Mouse (Mus musculus): Measurements from ENCODE around the gene Kcnt1.
A peak's percentile ranks its signal among the peaks of the same experiment; 100 is the strongest.

Kcnt1 gene

DNA sequence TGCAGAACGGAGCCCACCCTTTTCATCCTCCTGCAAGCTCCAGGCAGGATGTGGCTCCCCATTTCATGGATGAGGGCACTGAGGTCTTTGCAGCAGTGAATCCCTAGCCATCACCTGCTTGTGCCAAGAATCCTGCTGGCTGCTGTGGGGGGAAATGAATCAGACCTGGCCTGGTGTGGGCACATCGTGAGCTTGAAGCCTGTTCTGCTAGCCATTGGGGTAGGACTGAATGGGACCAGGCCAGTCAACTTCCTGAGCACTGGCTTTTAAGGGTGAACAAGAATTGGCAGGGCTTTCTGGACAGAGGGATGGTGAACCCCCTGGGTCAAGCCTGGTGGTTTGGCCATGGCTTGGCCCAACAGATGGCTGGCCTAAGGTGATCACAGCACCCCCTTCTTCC, 15.0 kb downstream of the Kcnt1 start:
- DNase-seq (ENCODE audit: low spot score): no peak

DNA sequence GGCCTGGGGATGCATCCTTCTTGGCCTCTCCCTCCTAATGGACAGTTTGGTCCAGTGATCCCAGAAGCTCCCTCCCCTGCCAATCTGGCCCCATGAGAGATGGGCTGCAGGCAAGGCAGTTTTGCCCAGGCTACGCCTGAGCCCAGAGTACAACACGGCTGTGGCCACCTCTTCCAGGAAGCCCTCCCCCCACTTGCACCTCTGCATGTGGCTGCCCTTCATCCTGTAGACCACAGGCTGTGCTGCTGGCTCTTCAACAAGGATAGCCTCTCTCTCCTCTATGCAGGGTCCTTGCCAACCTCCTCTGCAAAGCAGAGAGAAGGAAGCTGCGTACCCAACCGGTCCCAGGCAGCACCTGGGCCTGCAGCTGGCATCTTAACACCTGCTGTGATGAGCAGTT, 15.5 kb downstream of the Kcnt1 start:
- DNase-seq (ENCODE audit: low spot score): no peak

DNA sequence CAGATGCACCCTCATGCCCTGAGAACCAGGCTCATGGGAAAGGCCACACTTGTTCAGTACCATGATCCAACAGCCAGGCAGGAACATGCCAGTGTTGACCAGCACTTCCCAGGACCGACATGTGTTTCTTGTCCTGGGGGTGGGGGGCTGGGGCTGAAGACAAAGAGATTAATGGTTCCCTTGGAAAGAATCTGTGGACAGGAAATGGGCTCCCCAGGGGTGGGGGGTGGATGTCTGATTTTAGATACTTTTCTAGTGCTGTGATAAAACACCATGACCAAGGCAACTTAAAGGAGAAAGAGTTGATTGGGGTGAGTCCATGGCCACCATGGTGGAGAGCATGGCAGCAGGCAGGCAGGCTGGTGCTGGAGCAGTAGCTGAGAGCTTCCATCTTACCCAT, 18.7 kb downstream of the Kcnt1 start:
- DNase-seq (ENCODE audit: low spot score): no peak

DNA sequence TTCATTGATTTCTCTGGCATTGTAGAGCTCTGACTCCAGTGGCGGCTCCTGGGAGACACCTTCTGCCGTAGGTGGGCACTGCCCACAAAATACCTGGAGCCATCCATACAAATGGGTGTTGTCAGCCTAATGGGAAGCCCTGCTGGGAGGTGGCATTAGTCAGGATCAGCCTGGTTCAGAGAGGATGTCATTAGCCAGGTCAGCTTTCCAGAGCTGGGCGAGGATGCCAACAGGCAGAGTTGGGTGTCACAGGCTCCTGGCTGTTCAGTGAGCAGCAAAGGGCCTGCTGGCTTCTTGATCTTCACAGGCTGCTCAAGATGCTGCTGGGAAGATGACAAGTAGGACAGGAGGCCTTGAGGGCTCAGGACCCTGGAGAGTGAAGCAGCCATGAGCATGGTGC, 21.2 kb downstream of the Kcnt1 start:
- no peak for DNase-seq (ENCODE audit: low spot score)

DNA sequence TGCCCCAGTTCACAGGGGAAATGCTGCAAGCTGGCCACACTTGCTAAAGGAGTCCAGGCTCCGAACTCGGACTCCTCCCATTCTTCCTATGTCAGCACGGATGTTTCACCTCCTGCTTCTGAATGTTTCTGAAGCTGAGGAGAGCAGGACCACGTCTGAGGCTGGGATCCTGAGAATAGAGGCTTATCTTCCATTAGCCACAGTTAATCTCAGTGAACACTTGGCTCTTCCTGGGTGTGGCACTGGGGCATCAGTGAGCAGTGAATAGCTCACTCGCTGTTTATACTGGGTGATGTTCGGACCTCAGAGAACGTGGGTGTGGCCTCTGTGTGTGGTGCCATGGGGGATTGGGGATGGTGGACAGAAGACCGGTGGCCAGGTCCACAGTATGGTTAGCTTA, 23.7 kb downstream of the Kcnt1 start:
- DNase-seq (ENCODE audit: low spot score): no peak

DNA sequence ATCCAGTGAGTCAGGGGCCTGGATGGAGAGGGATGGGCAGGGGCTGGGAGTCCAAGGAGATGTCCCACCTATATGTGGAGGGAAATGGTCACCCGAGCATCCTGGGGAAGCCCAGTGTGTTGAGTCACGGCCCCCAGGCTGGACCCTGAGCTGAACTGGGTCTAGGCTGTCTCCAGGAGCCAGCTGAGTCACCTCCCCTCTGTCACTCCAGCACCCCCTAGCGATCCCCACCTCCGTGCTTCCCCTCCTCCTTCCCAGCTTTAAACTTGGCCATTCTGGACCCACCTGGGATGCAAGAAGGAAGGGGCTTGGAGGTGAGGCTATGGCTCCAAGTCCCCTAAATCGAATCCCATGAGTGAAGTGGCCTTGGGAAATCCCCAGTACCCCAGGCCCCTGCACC, 24.6 kb downstream of the Kcnt1 start:
- DNase-seq (ENCODE audit: low spot score): no peak

DNA sequence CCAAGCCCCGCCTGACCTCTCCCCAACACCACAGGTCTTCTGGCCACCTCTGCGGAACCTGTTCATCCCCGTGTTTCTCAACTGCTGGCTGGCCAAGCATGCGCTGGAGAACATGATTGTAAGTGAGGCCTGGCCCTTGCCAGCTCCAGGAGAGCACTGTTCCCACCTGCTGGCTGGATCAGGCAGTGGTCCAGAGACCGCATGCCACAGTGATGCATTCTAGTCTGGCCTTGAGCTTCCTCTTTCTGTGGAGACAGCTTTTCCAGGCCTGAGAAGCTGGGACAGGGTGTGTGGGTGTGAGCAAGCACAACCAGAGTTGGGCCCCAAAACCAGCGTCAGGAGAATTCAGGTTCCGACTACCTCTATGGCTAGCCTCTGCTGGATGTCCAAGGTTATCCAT, 28.9 kb downstream of the Kcnt1 start:
- DNase-seq (ENCODE audit: low spot score): no peak

DNA sequence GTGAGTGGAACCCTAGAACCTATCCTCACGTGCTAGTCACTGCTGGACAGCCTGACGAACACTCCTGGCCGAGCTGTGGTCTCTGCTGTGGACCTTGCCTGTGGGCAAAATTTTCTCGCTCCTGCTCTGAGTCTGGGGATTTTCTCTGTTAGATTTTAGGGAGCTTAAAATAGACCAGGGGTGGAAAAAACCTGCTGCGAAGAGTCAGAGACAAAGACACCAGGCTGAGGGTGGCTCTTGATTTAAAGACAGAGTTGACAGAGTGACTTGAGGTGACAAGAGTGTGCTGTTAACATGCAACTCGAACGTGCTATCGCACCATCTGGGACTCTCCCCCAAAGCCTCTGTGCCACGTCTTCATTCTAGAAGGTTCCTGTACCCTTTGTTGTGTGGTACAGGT, 35.4 kb downstream of the Kcnt1 start:
- DNase-seq (ENCODE audit: low spot score): no peak

DNA sequence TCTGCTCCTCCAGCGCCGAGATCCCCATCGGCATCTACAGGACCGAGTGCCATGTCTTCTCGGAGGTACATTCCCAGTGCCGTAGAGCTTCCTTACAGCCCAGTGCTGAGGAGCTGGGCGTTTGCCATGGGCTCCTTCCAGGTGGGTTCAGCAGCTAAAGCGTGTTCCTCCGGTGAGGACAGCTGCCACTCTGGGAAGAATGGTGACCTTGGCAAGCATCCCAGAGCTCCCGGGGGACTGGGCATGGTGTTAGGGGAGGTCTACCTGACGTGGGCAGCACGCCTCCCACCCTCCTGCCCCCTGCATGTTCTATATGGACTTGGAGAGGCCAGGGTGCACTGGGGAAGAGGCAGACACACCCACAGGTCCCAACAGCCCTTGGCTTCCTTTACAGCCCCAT, 46.3 kb downstream of the Kcnt1 start:
- no peak for DNase-seq (ENCODE audit: low spot score)

DNA sequence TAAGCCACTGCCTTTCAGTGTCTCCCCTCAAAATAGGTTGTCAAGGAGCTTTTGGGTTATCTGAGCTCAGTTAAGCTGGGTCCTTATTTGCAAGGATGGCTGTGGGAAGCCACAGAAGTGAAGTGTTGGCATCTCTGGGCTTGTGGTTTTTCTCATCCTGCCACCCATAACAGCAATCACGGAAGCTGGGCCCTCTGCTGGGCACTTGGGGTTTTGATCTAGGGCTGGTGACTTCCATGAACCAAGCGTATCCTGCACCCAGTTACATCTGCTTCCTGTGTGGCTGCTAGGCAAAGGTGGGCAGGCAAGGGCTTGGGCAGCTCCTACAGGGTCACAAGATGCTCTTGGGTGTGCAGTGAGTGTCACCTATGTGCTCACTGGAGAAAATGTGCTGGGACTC, 49.7 kb downstream of the Kcnt1 start:
- no peak for DNase-seq (ENCODE audit: low spot score)

DNA sequence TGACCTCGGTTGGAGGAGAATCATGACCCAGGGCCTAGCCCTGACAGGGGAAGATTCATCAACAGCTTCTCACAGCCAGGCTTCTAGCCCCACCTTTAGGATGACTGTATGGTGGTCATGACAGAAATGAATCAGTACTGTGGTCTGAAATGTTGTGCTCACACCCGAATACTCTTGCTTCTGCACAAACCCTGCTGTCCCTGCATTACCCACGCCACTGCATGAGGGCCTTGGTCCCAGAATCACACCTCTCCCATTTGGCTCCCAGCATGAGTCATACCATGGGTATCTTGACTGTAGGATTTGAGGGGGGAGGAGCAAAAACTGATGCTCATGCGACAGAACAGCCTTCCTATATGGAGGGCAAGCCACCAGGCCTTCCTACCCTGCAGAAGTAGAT, 50.7 kb downstream of the Kcnt1 start:
- no peak for DNase-seq (ENCODE audit: low spot score)

DNA sequence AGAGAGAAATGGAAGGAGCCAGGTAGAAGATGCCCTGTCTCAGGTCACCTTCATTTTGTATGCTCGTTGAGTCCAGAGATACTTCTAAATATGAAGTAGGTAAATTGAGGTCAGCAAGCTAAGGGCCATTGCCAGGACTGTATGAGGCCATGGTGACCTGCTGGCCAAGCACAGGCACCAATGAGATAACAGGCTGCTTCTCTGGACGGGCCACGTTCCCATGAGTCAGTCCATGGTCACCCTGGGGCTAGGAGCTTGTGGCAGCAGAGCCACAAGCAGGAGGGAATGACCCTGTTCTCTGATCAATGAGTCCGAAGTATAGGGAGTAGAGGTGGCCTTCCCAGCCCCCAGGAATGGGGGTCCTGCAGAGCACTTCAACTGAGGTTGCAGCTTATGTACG, 51.3 kb downstream of the Kcnt1 start:
- no peak for DNase-seq (ENCODE audit: low spot score)

DNA sequence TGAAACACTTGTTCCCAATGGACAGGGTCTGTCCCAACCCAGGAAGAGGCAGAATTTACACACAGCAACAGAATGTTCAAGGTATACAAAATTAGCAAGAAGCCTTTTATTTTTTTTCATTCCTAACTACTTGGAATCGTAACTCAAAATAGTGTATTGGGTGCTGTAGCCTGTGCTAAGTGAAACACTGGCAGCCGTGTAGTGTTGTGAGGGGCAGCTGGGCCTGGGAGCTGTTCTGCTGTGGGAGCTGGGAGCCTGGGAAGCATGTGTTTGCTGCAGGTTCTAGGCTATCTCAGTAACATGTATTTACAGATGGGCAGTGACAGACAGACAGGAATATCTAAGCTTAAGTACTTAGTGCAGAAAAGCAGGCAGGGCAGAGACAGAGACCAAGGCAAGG, 54.9 kb downstream of the Kcnt1 start:
- DNase-seq (ENCODE audit: low spot score): no peak

DNA sequence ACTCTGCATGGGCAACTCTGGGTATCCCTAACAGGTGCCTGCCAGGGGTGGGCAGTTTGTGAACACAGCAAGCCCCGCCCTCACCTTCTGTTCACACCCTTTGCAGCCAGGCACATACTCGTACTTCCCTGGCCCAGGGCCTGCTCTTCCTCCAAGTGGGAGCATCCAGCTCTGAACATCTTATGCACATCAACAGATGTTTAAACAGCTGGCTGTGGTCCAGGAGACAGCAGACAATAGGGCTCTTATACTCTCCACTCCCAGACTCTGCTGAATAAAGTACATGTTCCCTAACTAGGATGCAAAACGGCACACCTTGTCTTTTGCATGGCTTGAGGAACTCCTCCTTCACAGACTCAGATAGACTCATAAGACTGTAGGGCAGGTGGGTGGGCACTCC, 56.4 kb downstream of the Kcnt1 start:
- no peak for DNase-seq (ENCODE audit: low spot score)

DNA sequence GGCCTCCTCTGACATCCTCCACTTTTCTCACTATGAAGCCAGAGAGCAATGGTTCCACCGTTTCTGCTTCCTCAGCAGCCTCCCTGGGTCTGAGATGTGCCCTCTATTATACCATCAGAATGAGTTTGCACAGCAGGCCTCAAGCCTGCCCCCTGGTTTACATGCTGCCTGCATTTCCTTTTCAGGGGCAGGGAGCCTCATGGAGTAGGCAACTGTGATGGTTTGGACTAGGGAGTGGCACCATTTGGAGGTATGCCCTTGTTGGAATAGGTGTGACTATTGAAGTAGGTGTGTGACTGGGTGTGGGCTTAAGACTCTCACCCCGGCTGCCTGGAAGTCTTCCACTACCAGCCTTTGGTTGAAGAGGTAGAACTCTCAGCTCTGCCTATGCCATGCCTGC, 60.3 kb downstream of the Kcnt1 start:
- DNase-seq (ENCODE audit: low spot score): no peak

DNA sequence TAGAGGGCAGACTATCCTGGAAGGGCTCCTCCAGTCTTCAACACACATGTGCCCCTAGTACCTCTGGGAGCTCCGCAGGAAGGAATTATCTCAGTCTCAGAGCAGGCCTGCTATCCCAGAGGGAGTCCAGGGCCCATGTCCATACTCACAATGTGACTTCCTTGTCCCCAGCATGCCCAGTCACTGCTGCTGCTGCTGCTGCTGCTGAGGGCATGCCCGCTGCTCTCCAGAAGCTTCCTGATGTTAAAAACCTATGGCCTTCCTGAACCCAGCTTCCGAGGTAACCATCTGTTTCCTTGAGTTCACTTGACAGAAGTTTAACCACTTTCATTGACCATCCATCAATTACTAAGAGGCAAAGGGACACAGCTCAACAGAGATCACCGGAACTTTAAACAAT, 61.4 kb downstream of the Kcnt1 start:
- DNase-seq (ENCODE audit: low spot score): no peak

DNA sequence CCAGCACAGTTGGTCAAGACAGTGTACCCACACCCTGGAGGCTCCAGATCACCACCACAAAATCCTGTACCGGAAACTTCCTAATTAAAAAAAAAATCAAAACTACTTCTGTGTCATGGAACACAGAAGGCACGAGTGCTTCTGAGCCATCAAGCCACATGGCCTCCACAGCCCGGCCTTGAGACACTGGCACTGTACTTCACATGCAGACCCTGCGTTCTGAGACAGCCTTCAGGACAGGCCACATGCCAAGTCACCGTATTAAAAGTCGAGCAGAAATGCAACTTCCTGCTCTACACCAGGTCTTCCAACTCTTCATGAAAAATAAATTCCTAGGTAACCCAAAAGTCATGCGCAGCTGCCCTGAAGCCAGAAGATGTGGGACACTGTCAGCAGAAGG, 64.3 kb downstream of the Kcnt1 start:
- no peak for DNase-seq (ENCODE audit: low spot score)

DNA sequence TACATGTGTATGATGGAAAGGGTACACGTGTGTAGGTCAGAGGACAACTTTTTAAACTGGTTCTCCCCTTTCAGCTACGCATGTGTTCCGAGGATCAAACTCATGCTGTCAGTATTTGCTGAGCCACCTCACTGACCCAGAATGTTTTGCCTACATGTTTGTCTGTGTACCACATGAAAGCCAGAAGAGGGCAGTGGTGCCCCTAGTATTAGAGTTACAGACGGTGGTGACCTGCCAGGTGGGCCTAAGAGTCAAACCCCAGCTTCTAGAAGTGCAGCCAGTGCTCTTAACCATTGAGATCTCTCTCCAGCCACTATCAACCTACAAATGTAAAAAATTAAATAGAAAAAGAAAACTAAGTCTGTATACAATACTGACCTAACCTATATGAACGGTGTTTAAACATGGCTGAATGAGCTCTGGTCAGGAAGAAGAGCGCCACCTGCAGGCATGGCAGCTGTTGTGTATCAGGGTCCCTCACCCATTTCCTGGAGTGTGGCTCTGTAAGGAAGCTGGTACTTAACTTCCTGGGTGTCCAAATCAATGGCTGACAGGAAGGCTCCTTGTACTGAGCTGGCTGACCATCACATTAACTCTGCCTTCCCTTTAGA, 67.8 kb downstream of the Kcnt1 start:
- peak; percentile 9 for DNase-seq (ENCODE audit: low spot score)

DNA sequence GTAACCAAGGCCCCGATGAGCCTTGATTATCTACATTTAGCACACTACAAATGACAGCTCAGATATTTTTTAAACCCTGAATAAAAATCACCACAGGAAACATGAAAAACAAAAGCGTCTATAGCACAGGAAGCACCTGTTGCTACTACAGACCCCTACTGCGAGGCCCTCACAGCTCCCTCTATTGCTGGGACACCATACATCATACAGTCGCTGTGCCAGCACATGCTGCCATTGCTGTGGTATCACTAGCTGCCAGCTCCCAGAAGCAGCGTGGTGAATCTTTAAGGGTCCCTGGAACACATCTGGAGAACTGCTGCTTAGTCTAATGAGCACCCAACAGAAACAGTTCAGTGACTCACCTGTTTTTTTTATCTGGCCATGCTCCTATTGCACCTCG, 77.0 kb downstream of the Kcnt1 start:
- DNase-seq (ENCODE audit: low spot score): no peak

DNA sequence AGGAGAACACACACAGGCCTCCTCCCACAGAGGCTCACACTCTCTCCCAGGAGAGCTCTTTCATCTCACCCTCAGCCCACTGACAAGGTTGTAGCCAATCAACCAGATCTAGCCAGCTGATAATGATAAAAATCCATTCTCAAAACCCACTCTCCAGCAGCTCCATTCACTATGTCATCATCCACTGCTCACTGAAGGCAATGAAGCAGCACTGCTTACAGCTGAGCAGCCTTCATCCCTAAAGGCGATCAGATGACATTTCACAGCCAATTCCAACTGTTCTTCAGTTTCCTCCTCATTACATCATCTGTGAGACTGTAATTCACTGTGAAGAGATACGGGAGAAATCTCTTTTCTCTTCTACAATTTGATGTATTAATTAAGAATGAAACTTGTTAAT, 80.3 kb downstream of the Kcnt1 start:
- no peak for DNase-seq (ENCODE audit: low spot score)

DNA sequence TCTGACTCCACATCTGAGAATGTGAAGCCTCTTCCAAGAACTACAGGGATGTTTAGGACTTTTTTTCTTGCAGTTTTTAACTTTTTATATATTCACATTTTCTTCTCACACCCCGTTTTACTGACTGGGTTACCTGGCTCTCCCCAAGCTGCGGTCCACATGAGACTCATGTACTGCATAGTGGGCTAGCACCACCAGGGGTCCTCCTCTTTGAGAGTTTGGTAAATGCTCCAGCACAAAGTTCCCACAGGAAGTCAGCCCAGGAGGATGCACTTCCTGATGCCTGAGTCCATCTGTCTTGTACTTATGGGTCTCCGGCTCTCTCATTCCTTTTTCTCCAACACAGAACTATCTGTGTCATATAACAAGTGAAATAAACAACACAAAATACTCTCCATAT, 84.4 kb downstream of the Kcnt1 start:
- no peak for DNase-seq (ENCODE audit: low spot score)

DNA sequence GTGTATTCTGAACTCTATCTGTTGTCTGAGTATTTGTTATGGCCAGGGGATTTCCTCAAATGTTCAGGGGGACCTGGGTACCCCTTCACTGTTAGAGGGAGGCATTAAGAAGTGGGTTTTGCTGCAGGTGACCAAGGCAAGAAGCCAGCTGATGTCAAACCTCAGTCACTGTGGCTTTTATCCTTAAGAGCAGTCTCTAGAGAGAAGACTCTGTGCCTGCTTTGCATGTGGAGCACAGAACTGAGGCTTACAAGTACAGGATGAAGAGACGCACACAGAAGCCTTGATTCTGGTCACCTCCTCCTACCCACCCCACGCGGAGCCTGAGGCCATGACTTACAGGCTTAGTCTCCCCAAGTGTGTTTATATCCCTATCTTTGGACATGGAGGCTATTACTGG, 85.8 kb downstream of the Kcnt1 start:
- no peak for DNase-seq (ENCODE audit: low spot score)
